Mouse (Mus musculus) hindbrain, embryonic 16.5 days (tissue): ENCODE measurements at regions not wholly inside any gene's neighbourhood (a gene's known extent, or its start where the extent isn't known, plus 50 kb on each side); places are given as distances from the start of the nearest gene placed in this dataset.

Experiments used
- ATAC-seq: fragments of 200-750 bp; cut with Nextera tagmentation; 2 replicates; pipeline ENCODE4 v1.8.0; 2017; ENCODE audit warnings: moderate TSS enrichment, moderate library complexity
- H3K27ac ChIP-seq: fragments of 300-500 bp; sonication (generic); 2 replicates; pipeline ENCODE4 v1.5.1; 2014; ENCODE audit warnings: low read depth, mild to moderate bottlenecking, control low read depth, low read length, moderate library complexity
- H3K27me3 ChIP-seq: fragments of 300-500 bp; sonication (generic); replicated peaks from 2 replicates; pipeline ENCODE4 v1.6.1; 2014; ENCODE audit warnings: low read length; ENCODE audit not compliant: control insufficient read depth, insufficient read depth
- H3K36me3 ChIP-seq: fragments of 300-500 bp; sonication (generic); 2 replicates; pipeline ENCODE4 v1.6.1; 2014; ENCODE audit warnings: mild to moderate bottlenecking, low read length, moderate library complexity, mixed read lengths; ENCODE audit not compliant: control insufficient read depth, insufficient read depth
- H3K4me1 ChIP-seq: fragments of 300-500 bp; sonication (generic); 2 replicates; pipeline ENCODE4 v1.6.1; 2014; ENCODE audit warnings: low read depth, low read length; ENCODE audit not compliant: control insufficient read depth, insufficient read depth
- H3K4me2 ChIP-seq: fragments of 300-500 bp; sonication (generic); 2 replicates; pipeline ENCODE4 v1.6.1; 2014; ENCODE audit warnings: mild to moderate bottlenecking, low read length, control low read depth, moderate library complexity
- H3K4me3 ChIP-seq: fragments of 300-500 bp; sonication (generic); 2 replicates; pipeline ENCODE4 v1.5.1; 2014; ENCODE audit warnings: mild to moderate bottlenecking, low read length, control low read depth, moderate library complexity
- H3K9ac ChIP-seq: fragments of 300-500 bp; sonication (generic); 2 replicates; pipeline ENCODE4 v1.6.1; 2014; ENCODE audit warnings: low read depth, mild to moderate bottlenecking, control low read depth, low read length, moderate library complexity
- H3K9me3 ChIP-seq: fragments of 300-500 bp; sonication (generic); 2 replicates; pipeline ENCODE4 v1.6.1; 2014; ENCODE audit warnings: mild to moderate bottlenecking, low read length, moderate library complexity; ENCODE audit not compliant: control insufficient read depth
- WGBS: fragments of 180-500 bp; shearing (Covaris S2); extraction: QIAGEN DNeasy Blood & Tissue Kit; methylation state at CpG from one replicate; pipeline ENCODE4 v1.1.7; 2014; 5-methylcytosine and 5-hydroxymethylcytosine counted together

DNA sequence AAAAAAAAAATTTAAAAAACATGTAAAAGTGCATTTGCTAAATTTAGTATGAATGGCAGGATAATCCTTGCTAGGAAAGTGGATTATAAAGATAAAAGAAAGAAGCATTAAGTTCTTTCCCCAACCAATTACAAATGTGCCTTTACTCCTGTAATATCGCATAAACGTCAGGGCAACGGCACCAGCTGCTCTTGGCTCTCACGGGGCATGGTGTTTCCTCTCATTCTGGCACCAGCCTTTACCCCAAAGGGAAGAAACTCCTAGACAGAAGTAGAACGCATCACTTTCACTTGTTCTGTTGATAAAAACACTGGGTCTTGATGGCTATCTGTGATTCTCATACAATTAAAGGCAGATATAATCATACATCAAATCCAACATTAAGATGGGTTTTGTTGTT lies 288.7 kb upstream of the Plscr5 start:
- Histone ChIP-seq H3K9ac (no peak overlapping the region), H3K4me1 (no peaks in the 10 kb centered on the region), H3K27ac (no peak overlapping the region), H3K27me3 (no peaks in the 10 kb centered on the region), H3K4me2 (no peak overlapping the region), H3K4me3 (no peak overlapping the region), H3K9me3 (no peaks in the 10 kb centered on the region), H3K36me3 (no peaks in the 10 kb centered on the region)
- WGBS: 63% methylated on average over 5 of the region's 5 CpGs
- ATAC-seq: no peak

DNA sequence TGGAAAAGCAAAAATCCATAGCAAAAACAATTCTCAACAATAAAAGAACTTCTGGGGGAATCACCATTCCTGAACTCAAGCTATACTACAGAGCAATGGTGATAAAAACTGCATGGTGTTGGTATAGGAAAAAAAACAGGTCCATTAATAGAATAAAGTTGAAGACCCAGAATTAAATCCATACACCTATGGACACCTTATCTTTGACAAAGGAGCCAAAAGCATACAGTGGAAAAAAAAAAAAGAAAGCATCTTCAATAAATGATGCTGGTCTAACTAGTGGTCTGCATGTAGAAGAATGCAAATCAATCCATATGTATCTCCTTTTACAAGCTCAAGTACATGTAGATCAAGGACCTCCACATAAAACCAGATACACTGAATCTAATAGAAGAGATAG lies 291.8 kb upstream of the Plscr5 start:
- Histone ChIP-seq H3K36me3 (no peaks in the 10 kb centered on the region), H3K4me3 (no peak overlapping the region), H3K9ac (no peak overlapping the region), H3K27ac (no peak overlapping the region), H3K4me1 (no peaks in the 10 kb centered on the region), H3K9me3 (no peaks in the 10 kb centered on the region), H3K4me2 (no peak overlapping the region), H3K27me3 (no peaks in the 10 kb centered on the region)
- no peak for ATAC-seq

DNA sequence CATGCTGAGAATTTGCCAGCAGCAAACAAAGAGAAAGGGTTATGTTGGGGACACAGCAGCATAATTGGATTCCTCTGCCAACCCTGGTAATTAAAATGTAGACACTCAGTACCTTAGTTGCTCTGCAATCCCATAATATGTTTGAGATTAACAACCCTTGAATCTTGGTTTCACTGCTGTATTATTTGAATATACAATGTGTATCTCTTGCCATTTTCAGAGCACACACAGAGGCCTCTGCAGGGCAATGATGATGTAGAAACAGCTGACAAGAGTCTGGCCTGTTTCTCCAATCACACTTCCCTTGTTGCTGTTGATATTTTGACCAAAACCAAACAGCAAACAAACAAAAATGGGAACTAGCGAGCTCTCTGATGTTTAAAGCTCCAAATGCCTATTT lies 315.9 kb upstream of the Plscr5 start:
- WGBS: 79% methylated on average over 1 of the region's 1 CpGs
- H3K4me2 ChIP-seq: no peak overlapping the region
- H3K9me3 ChIP-seq: no peaks in the 10 kb centered on the region
- no peaks in the 10 kb centered on the region for H3K27me3 ChIP-seq
- no peak overlapping the region for H3K9ac ChIP-seq
- H3K4me3 ChIP-seq: no peak overlapping the region
- ATAC-seq: no peak
- no peaks in the 10 kb centered on the region for H3K4me1 ChIP-seq
- no peak overlapping the region for H3K27ac ChIP-seq
- no peaks in the 10 kb centered on the region for H3K36me3 ChIP-seq

DNA sequence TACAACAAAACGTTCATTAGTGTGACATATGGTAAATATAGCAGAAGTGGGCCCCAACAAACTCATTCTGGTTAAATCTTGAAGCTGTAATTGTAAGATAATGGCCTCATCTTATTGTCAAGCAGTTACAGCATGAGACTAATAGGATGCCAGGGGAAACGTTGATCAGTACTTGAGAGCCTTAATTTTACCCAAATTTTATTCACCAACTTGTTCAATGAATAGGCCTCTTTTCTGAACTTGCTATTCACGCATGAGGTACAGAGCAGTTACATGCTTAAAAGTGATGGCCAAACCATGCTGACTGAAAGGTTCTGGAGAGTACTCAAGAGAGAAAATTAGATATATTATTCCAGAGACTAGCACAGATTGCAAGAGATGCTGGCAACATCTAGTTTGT lies 361.2 kb upstream of the Plscr5 start:
- Histone ChIP-seq H3K9me3 (no peaks in the 10 kb centered on the region), H3K4me2 (no peak overlapping the region), H3K4me1 (no peaks in the 10 kb centered on the region), H3K9ac (no peak overlapping the region), H3K36me3 (no peaks in the 10 kb centered on the region), H3K27me3 (no peaks in the 10 kb centered on the region), H3K27ac (no peak overlapping the region), H3K4me3 (no peak overlapping the region)
- ATAC-seq: no peak
- WGBS: 54% methylated on average over 3 of the region's 3 CpGs

DNA sequence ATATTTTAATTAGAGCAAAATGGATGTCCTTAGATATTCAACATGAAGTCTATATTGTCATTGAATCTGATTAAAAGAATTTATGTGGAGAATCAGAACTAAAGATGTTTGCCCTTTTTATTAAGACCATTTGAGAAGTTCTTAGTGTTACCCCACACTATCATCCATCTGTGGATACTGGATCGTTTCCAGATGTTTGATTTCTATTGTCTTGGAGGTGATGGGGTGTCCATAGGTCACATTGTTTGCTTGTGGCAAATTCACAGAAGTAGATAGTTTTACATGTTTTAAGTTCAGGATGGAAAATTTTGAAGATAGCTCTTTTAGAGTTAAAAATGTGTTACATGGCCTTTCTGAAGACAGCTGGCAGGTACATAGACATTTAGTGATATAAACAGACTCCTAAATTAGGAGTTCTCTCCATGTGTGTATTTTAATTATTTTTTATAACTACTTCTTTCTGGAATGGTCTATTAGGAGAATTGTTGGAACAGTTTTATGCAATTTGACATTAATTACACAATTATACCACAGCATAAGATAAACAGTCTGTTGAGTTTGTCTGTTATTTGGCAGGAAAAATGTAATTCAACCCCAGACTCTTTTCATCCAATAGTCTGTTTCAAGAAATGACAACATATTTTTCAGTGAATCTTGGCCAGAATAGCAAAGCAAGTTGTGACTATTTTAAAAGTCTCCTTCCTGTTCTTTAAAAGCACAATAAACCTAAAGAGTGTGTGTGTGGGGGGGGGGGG lies 368.8 kb upstream of the Plscr5 start:
- Histone ChIP-seq H3K4me3 (no peak overlapping the region), H3K4me1 (peaks cover 2% of the 10 kb centered on the region; the same call in 1 of the 2 replicates)

DNA sequence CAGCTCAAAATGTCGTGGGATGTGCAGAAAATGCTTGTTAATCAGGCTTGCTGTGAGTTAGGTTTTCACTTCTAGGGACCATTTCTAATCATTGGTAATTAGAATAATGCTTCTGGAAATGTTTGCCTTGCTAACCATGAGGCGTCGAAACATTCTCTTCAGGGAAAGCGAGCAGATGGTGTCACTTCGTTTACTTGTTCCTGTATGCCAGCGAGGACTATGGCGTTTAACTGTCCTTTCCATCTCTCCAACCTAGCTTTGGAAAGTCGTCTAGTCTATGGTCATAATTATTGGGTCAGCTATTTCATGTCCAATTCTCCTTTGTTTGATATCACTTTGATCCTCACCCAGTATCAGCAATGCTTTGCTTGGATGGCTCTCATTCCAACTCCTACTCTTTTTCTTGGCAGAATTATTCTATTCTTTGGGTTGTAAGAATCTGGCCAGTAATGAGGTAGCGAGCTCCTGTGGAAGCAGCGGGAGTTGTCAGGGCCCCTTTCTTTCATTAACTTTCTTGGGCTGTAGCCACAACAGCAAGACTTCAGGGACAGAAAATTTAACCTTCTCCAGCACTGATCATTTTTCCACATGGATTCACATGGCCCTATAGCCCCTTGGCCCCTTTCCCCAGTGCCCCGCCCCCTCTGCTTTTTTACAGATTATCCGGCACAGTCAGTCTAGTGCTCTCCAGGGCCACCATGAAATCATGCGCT lies 374.0 kb upstream of the Plscr5 start:
- Histone ChIP-seq H3K27me3 (no peaks in the 10 kb centered on the region), H3K27ac (peak overlapping the region; percentile 17; the same call in 1 of the 2 replicates), H3K9me3 (no peaks in the 10 kb centered on the region), H3K36me3 (no peaks in the 10 kb centered on the region), H3K4me2 (peak overlapping the region; percentile 10), H3K9ac (no peak overlapping the region), H3K4me3 (no peak overlapping the region), H3K4me1 (peaks cover 2% of the 10 kb centered on the region; the same call in 1 of the 2 replicates)
- 41% methylated on average over 13 of the region's 13 CpGs for WGBS
- ATAC-seq: peak; percentile 95

More for the DNA sequence above, 368.8 kb upstream of the Plscr5 start:
- 91% methylated on average over 1 of the region's 1 CpGs for WGBS
- no peaks in the 10 kb centered on the region for H3K27me3 ChIP-seq
- H3K36me3 ChIP-seq: no peaks in the 10 kb centered on the region
- H3K9me3 ChIP-seq: no peaks in the 10 kb centered on the region
- no peak overlapping the region for H3K27ac ChIP-seq
- H3K9ac ChIP-seq: no peak overlapping the region
- ATAC-seq: no peak
- no peak overlapping the region for H3K4me2 ChIP-seq

DNA sequence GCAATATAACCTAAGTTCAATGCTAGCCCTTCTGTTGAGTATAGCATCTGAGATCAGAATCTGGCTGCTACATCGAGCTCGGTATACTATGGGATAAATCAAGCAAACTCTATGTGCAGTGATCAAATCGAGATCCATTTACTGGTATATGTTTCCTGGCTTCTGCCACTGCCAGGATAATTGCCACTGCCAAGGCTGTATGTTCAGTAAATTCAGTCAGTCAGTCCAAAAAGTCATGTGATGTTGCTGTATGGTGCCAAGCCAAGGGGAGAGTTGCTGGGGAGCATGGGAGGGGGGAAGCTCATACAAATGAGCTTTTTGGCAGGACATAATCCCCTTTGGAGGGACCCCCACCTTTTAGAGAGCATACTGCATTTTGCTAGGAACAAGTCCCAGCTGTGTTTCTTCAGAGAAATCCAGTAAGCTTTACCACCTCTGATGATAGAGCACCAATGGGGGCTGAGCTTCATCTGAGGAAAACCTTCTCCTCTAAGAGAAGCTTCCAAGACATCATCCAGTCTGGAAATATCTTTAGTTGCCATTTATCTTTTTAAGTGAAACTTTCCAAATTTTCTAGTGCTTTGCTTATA lies 389.3 kb upstream of the Plscr5 start:
- no peak overlapping the region for H3K4me3 ChIP-seq
- ATAC-seq: peak; percentile 73; the same call in 1 of the 2 replicates
- H3K9me3 ChIP-seq: no peaks in the 10 kb centered on the region
- no peaks in the 10 kb centered on the region for H3K27me3 ChIP-seq
- H3K27ac ChIP-seq: no peak overlapping the region
- H3K4me1 ChIP-seq: no peaks in the 10 kb centered on the region
- WGBS: 65% methylated on average over 3 of the region's 3 CpGs
- H3K36me3 ChIP-seq: no peaks in the 10 kb centered on the region
- no peak overlapping the region for H3K9ac ChIP-seq
- H3K4me2 ChIP-seq: no peak overlapping the region

DNA sequence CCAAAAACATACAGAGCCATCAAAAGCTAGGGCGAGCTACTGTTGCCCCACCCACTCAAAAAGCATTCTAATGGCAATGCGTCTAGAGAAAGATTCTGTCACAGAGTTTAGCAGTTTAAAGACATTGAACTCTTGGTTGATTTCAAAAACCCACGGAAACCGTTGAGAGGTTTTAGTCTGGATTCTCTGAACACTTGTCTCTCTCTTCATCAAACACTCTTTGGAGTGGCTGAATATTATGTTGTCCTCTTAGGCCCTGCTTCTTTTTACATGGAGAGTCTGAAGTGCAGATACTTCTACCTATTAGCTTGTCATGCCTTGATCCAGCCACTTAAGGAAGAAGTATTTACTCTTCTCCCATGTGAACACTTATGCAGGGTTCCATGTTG lies 393.9 kb upstream of the Plscr5 start:
- 90% methylated on average over 4 of the region's 4 CpGs for WGBS

DNA sequence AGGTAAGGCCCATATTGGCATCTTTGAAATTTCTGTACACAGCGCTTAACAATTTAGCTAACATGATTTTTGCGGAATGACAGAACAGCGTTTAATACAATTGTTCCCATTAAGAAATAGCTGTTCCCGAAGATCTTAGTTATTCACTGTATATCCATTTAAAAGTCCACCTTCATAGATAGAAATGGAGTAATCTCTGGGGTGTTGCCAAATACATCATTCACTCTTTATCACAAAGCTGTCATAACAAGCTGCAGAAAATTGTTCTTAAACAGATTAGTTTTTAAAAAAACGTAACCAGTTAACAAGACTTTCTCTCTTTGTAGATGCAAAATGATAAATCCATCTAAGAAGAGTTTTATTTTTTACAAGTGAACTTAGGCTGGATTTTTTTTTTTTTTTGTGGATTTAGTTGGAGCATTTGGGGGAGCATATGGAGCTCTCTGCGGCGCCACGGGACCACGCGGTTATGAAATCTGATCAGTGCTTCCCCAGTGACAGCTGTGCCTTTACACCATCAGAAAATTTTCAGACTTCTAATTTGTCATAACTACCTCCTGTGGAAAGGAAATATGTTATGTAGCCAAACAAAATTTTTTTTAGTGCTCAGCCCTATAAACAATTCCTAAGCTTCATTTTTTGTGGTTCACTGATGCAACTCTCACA lies 394.4 kb upstream of the Plscr5 start:
- peak; percentile 85; the same call in 1 of the 2 replicates for ATAC-seq
- Histone ChIP-seq H3K4me2 (no peak overlapping the region), H3K27me3 (no peaks in the 10 kb centered on the region), H3K4me1 (no peaks in the 10 kb centered on the region), H3K36me3 (no peaks in the 10 kb centered on the region), H3K4me3 (no peak overlapping the region), H3K27ac (no peak overlapping the region), H3K9ac (no peak overlapping the region), H3K9me3 (no peaks in the 10 kb centered on the region)
- WGBS: 84% methylated on average over 10 of the region's 10 CpGs

More for the DNA sequence above, 393.9 kb upstream of the Plscr5 start:
- H3K4me3 ChIP-seq: no peak overlapping the region
- H3K4me1 ChIP-seq: no peaks in the 10 kb centered on the region
- H3K4me2 ChIP-seq: no peak overlapping the region
- H3K9me3 ChIP-seq: no peaks in the 10 kb centered on the region
- no peaks in the 10 kb centered on the region for H3K27me3 ChIP-seq
- H3K36me3 ChIP-seq: no peaks in the 10 kb centered on the region
- H3K27ac ChIP-seq: no peak overlapping the region
- no peak overlapping the region for H3K9ac ChIP-seq
- ATAC-seq: no peak
